Mouse (Mus musculus) lung, adult 18-20 months (tissue): Measurements from ENCODE around the gene Sipa1l3.

Experiments
- DNase-seq, 2 experiments: peaks; one replicate each; pipeline ENCODE4 v3.0.0; 2022; ENCODE audit warnings: mixed read lengths in 2 of 2

The Sipa1l3 gene

DNA sequence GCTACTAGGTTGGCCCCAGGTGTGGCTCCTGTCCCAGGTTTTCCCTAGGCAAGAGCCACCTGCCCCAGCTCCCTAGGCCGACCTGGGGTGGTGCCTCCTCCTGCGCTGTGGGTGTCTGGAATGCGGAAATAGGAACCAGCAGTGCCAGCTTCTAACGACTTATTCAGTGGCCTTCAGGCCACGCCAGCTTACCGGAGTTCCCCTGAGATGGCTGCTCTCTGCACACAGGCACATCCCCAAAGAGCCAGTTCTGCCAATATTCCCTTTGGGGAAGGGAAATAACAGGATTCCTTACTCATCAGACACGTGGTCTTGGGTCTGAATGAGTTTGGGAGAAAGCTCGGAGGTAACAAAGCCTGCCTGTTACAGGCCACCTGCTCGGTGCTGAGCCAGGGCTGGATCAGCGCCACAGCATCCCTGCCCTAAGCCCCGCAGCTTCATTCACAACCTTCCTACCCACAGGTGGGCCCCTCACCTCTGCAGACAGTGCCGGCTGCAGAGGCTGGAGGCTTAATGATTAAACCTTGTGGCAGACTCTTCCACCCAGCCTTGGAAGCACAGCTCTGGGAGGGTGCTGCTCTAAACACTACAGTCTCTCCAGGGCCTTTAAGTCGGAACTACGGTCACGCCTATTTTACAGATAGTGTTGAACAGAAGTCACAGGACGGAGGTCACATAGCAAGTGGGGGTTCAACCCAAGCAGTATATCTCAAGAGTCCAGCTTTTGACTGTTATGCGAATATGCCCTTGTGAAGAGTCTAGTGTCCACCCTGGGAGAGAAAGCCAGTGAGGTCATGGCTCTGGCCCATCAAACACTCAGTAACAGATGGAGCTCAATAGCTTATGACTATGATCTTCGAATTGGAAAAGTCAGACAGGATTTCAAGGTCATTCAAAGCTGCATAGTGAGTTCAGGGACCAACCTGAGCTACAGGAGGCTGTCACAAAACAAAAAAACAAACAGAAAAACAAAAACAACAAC, 12.8 kb downstream of the Sipa1l3 start:
- peak; percentile 88 to 91 for DNase-seq

DNA sequence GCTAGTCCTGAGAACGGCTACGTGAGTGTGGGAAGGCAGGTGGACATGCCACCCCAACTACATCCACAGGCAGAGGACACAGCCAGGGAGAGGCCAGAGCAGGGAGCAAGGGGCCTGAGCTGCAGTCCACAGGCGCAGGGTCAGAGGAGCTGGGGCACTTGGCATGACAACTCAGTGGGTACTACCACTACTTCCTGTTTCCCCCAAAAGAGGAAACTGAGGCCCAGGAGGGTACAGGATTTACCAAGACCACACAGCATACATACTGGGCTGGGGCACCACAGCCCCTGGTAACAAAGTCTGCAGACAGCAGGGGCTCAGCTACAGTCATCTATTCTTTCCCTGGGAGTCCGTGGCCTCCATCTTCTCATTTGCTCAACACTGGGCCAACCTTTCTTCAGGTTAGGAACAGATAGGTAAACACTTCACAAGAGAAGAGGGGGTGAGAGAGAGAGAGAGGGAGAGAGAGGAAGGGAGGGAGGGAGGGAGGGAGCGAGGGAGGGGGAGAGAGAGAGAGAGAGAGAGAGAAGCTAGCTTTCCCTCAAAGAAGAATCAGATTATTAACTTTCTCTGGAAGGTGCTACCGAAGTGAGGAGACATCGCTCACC, 13.7 kb downstream of the Sipa1l3 start:
- no peak for DNase-seq

DNA sequence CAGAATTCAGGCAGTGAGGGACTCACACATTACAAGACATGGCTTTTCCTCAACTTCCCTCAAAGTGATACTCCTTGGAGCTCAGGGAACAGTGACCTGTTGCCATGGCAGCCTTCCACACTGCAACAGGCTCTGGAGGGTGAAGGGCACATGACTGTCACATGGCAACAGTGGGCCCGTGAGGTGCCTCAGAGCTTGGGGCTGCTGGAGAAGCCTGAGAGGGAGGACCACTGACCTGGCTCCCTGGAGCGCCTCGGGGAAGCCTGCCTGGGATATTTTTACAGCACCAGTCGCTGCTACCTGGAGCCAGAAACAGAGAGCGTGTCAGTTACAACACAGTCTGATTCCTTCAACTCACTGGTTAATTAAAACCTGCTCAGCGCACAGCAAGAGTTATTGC, 14.8 kb downstream of the Sipa1l3 start:
- no peak for DNase-seq

DNA sequence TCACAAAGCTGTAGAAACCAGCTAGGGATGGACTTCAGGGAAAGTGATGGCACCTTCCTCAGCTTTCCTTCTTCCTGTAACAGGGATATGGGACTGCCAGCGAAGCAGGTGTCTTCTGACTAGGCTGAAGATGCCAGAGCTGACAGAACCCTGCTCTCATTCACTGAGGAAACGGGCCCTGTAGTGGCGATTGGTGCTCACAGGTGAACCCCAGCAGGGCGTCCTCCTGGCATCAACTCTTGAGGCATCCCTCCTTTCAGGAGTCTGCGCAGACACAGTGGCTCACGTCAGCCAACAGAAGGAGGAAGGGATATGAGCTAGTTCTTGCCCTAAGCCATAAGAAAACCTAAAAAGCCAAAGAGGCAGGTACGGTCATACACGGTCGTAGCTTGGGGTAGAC, 17.2 kb downstream of the Sipa1l3 start:
- DNase-seq: no peak

DNA sequence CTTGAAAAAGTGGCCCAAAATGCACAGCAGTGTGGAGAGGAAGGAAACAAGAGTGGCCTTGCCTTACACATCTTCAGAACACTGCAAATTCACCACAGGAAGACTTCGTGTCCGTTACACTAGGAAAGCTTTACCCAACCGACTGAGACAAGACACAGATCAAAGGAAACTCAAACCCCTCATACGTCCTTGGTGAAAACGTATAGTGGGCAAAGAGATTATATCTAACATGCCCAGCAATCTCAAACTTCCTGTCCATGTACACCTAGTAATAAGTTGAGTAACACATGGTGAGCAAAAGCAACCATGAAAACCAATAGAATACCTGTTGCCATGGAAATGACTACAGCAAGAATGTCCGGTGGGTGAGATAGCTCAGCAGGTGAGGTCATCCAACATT, 19.4 kb downstream of the Sipa1l3 start:
- DNase-seq: no peak

DNA sequence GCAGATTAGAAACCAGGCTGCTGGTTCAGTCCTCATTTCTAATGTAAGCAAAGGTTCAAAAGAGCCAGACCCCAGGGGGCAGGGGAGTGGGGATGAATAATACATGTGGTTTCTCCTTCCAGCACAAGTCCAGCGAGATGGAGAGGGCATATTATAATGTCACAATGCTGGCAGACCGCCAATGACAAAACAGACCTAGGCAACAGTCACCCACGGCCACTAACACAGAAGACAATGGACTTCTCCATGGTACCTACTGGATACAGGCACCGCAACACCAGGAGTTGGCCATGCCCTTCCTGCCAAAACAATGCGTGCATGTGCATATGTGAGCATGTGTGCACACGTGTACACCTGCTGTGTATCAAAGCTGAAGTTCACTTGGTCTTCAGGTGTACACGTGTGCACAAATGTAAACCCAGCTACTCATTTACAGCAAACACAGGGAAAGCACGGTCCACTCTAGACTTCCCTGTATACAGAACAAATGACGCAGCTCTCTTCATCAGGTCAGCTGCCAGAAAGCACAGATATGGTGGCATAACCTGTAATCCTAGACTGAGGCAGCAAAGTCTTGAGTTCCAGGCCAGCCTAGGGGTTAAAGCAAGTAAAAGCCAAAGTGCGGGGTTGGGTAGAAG, 21.4 kb downstream of the Sipa1l3 start:
- peak; percentile 57 to 74 for DNase-seq

DNA sequence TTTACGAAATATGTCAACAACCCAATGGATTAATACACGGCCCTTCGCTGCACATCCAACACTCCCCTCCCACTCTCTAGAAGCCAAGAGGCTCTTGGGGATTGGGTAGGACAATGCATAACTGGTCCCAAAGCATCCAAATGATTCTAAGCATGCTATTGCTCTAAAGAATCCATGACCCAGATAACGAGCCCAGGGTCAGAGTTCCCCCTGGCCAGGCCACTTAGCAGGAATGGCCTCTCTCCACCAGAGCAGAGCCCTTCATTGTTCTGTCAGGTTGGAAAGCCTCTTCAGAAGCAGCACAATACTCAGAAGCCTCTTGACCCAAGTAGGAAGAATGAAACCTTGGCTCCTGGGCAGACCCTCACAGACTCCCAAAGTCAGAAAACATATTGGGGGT, 22.1 kb downstream of the Sipa1l3 start:
- DNase-seq: peak; percentile 54 to 67

DNA sequence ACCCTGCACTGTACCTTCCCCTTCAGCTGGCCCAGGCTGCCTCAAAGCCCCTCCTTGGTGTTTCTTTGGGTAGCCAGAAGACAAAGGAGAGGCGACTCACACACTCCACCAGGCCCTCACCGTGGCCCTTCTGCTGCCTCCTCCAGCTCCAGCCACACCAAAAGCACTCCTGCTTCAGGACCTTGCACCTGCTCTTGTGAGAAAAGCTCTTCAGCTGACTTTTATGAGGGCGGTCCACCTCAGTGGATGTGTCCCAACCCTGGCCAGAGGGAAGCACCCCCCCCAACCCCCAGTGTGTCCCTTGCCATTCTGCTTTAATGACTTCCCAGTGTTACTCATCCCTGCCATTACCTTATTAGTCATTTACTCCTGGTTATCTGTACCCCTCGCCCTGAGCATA, 22.6 kb downstream of the Sipa1l3 start:
- peak in 1 of 2 experiments; percentile 52 for DNase-seq

DNA sequence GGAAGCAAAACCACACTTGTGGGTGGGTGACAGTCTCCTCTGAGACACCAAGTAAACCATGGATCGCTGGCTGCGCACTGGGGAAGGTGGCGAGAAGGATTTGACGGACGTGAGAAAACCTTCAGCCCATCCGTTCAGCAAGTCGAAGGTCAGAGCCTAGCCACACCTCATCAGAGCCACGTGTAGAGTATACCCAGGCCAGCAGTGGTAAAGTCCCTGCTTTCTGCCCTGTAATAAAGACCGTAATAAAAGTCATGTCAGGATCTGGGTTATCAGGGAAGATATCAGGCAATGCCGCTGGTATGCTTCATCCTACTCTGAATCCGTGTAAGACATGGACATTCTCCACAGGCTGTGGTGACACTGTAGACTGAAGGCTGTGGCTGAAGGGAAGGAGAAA, 23.6 kb downstream of the Sipa1l3 start:
- no peak for DNase-seq

DNA sequence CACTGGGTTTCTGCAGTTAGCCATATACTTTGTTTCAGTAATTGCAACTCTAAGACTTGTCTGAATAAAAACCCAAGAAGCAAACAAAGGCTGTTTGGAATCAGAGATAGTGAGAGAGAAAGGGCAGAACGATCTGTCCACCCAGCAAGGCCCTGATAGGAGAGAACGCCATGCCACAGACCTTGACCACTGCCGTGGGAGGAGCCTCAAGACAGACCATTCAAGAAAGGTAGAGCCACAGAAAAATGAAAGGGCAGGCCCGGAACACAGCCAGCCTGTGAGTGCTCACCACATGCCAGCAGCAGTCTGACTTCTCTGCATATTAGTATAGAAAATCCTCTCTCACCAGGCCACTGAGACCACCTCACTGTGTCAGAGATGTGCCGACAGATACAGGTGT, 24.4 kb downstream of the Sipa1l3 start:
- DNase-seq: no peak

DNA sequence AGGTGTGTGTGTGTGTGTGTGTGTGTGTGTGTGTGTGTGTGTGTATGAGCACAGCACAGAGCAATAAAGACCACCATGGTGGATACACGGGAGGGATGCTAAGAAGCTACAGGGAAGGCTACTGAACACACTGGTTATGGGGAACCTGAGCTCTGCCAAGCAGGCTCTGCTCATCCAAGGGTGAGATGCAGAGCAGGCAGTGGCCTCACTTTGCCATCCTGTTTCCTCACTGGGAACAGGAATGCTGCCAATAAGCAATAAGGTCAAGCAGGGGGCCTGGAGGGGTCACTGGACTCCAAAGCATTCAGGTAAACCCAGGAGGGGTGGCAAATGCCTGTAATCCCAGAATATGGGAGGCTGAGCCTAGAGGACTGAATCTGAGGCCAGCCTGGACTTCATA, 25.4 kb downstream of the Sipa1l3 start:
- DNase-seq: no peak

DNA sequence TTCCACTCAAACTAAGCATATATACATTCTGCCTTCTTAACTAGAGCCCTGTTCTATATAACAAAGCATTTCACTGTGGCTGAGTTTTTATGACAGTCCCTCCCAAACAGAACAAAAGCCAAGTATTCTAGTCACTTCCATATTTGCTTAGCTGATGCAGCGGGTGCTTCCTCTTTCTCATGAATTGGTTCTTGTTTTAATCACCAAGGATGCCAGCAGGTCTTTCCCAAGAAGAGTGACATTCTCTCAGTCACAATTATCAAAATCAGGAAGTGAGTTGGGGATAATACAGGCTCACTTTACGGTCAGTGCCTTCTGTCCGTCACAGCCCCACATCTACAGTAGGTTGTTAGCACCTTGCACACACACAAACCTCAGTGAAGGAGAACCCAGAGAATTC, 26.6 kb downstream of the Sipa1l3 start:
- DNase-seq: no peak

DNA sequence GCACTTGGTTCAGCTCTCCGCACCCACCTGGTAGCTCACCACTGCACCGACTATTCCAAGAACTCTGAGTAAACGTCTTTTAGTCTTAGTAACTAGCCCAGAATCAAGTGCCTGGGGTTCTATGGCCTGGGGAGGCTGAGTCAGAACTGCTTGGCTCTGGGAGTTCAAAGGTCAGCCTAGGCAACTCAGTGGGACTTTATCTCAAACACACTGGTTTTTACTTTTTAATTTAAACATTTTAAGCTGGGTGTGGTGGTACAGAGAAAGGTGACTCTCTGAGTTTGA, 27.0 kb downstream of the Sipa1l3 start:
- no peak for DNase-seq

DNA sequence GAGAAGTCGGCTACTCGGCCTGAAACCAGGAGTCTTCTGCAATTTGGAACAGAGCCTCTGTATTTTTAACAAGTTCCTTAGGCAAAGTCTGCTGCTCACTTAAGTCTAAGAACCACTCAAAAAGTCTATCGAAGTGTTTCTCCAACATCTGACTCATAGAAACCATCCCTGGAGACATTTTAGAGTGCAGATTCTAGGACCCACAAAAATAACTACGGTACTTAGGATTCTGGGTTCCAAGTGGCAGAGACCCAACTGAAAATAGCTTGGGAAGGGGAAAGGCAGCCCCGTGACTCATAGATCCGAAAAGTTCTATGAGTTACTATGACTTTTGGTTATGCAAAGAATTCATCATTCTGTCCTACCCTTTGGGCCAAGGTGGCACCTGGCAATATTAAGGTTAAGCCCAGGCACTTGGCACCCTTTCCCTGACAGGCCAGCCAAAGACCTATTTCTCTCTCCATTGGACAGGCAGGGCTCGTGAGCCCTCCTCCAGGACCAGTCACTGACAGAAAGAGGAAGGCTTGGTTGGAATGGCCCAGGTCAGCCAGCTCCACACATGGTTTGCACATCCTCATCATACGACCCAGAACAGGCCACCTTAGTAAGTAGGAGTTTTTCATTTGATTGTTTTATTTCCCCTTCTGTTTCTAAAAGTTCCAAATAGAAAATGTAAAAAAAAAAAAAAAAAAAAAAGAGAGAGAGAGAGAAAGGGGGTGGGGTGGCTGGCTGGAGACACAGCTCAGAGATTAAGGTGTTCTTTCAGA, 27.6 kb downstream of the Sipa1l3 start:
- peak; percentile 47 to 68 for DNase-seq

DNA sequence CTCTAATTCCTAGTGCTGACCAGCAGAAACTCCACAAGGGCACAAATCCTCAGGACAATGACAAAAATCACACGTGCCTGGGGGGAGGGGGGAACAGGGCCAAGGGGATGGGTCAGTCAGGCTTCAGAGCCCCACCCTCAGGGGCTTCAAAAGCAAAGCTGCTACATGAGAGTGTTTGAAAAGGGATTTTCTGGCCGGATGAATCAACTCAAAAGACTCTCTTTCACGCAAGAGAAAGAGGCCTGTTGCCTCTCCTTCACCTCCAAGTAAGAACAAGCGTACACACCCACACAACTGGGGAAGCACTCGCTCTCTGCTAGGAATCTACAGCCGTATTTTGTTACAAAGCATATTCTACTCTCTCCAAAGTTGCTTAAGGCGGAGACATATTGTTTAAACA, 28.6 kb downstream of the Sipa1l3 start:
- DNase-seq: peak in 1 of 2 experiments; percentile 44

DNA sequence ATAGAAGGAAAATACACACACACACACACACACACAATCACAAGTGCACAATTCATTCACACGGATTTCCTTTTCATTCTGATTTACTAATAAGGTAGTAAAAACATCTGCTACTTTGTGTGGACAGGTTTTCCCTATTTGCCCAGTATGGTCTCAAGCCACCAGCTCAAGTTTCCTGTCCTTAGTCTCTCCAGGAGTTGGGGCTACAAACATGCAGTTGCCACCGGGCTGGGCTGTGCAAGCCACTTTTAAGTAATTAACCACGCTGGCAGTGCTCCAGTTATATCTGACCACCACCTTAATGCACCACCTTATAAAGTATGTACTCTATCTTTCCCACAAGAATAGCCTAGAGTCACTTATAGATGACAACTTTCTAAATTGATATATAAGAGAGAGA, 29.1 kb downstream of the Sipa1l3 start:
- DNase-seq: no peak

DNA sequence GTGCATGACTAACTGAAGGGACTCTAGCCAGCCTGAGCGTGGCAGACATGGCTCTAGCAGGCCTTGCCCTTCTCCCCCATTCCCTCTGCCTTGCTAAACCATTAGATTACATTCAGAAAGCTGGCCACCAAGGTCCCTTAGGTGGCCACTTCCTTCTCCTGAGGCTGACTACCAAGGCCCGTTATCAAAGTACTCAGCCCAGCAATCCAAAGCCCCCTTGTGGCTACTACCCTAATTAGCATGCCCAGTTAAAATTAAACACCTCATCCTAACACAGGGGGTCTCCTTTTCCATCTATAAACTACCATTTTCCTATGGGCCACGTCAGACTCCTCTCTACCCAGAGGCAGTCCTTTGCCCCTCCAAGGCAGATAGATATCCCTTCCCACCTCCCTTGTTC, 31.7 kb downstream of the Sipa1l3 start:
- no peak for DNase-seq

DNA sequence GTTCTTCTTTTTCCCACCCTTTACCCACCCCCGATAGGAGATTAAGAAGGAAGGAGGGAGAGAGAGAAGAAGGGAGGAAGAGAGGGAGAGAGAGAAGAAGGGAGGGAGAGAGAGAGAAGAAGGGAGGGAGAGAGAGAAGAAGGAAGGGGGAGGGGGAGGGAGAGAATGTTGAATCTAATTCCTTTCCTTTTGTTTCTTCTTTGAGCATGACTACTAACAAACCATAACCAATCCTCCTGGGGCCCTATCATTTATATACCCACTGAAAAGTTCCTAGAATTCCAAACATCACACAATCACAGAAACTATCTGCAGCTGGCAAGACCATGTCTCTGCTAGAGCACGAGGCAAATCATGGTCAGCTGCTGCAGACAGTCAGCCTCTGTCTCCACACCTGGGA, 32.7 kb downstream of the Sipa1l3 start:
- no peak for DNase-seq

DNA sequence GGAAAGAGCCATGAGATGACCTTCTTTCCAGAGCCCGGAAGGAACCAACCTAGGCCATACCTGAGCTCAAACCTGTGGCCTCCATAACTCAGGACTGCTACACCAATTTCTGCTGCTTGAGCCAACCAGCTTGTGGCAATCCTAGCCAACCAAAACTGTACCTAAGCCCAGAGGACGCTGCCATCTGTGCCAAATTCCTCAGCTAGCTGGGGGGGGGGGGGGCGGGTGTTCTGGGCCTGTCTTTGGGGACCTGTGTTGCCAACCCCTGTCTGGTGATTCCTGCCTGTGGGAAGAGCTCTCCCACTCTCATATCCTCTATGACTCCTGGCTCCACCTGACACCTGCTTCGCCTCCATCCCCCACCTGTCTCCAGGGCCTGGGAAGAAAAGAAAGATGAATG, 34.9 kb downstream of the Sipa1l3 start:
- DNase-seq: no peak

DNA sequence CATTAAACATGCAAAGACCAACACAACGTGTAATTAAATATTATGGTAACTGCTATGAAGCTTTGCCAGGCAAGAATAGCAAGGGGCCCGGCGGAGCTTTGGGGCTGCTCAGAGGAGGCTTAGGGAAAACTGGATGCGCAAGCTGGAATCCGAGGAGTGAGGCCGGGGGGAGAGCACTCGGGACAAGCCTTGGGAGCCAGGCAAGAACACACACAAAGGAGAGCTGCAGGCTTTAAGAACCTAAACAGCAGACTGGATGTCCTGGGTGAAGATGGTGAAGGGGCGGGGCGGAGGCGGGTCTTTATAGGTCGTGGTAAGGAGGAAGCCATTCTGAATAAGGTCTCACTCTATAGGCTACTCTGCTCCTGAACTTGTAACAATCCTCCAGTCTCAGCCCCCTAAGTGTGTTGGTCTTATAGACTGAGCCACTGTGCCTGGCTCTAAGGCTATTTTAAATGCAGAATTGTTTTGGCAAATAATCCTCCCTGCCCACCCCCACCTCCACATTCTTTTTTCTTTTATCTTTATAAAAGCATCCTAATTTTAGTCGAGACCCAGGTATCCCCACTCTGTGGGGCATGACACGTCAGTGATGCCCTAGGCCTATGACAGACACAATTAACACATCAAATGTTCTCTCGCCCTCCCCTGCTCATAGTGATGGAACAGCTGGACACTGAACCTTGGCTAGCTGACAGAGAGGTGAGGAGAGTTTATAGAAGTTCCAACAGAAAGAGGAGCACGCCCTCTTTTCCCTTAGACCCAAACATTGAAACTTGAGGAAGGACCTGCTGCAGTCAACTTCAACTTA, 36.9 kb downstream of the Sipa1l3 start:
- DNase-seq: no peak

DNA sequence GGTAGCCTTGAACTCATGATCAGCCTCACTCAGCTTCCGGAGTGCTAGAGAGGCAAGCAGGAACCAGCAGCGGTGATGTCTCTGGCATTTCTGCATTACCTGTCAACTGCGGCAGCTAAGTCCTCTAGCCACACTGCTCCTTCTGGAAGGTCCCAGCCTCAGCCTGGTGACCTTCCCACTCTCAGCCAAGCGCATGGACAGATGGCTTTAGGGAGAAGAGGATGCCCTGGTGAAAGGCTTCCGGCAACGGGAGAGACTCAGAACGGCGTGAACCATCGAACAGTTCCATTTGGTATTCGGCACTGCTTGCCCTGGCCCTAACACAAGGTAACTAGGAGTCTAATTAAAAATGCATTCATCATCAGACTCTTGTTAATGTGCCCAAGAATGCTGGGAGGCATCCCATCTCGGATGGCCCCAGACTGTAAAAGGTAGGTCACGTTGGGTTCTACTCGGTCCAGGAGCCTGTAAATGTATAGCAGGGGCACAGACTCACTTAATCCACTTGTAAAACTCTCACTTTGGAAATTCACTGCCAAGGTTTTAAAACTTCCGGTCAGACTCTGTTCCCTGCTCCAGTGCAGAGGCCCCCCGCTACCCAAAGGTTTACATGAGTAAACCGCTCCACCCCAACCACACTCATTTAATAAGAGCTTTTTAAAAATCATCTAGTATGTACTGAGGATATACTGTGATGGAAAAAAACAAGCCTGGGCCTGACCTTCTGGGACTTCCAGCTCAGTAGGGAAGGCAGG, 37.7 kb downstream of the Sipa1l3 start:
- no peak for DNase-seq

DNA sequence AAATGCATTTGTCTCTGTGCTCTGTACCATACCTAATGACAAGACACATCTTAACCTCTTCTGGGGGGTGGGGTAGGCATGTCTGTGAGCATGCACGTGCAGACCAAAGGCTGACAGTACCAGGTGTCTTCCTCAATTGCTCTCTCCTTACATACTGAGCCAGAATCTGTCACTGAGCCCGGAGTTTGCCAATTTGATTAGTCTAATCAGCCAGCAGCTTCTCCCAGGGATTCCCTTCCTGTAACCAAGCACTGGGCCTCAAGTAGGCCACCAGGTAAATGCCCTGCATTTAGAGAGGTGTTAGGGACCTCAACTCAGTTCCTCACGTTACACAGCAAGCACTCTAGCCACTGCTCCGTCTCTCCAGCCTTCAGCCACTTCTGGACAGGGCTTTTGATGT, 38.3 kb downstream of the Sipa1l3 start:
- DNase-seq: no peak
